Mouse (Mus musculus): ENCODE measurements around the gene Vmn1r89. TPM values are rescaled to one million over a fixed set of nuclear protein-coding genes. Genes with fewer than 3 reads are reported as not detected.

Vmn1r89 gene
- total RNA-seq (2021) = not detected

GRCm38 (mm10) chr7:13212720-13213119 lies at the start of gene Vmn1r89:
TSS of gene Vmn1r89 (plus strand) at chr7:13213020.
- no peak for DNase-seq

DNA sequence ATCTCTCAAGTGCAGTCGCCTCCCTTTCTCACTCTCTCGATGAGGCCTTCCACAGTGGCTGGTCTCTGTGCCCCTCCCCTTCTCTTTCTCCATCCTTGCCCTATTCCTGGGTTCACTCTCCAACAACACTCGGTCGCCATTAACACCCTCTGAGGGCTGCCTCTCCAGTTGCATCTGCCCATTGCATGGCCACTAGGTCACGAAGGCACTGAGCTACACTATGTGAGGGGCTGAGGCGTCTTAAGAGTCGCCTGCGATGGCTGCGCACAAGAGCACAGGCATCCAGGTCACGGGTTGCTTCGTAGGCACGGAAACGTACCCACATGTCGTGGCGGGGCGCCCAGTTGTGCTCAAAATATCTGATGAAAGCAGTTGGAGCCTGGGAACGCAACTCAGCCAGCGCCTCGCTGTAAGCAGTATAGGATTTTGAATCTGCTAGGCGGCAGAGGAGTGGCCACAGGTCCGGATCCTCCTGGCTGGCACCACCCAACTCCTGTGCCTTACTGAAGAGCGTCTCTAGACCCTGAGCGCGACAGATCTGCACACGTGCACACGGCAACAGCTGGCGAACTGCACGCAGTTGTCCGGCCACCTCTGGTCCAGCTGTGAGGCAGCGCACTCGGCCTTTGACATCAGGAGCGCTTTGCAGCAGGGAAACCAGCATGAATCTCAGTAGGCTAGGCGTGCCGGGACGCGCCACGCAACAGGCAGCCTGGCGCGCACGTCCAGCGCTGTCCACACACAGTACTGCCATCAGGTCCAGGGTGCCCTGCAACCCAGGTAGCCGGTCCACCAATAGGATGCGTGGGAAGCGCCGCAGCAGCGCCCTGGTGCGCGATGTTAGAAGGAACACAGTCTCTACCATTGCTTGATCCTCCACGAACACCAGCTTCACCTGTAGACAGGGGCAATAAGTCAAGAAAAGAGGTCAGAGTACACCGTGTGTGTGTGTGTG lies 48.2 kb downstream of the Vmn1r89 start:
- peak; percentile 19 for DNase-seq

GRCm38 (mm10) chr7:13263851-13264250 lies 51.0 kb downstream of the Vmn1r89 start:
- DNase-seq = no peak

DNA sequence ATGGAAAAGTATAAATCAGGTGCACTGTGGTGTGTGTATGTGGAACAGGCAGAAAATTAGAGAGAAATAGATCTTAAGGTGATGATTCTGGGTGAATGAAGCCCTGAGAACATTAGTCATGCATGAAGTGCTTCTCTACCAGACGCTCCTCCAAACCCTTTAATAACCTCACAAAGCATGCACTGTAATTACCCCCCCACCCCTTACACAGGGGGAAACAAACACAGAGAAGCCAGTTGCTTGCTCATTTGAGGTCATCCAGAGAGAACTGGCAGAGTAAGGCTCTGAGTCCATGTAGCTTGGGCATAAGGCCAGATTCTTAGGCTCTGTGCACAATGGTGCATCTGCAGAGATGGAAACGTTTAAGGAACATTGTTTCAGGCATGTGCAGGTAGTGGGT lies 51.6 kb downstream of the Vmn1r89 start:
- no peak for DNase-seq

DNA sequence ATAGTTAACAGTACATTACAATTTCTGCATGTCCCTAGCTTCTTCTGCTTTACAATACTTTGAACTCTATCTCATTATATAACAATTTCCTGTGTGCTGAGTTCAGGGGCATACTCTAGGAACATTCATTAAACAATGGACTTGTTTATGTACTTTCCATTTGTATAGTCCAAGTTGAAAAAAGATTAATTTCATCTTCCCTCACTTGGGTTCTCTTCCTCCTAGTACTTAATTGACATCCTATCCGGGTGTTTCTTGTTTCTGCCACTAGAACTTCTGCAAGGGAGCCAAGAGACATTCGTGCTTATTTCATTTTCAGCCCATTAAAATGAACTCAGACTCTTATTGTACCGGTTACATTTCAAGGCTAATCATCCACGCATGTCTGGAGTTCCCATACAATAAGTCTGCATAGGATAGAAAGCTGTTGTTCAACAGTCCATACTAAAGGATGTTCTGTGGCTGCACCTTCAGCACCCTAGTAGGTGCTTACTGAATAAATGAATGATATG lies 56.0 kb downstream of the Vmn1r89 start:
- DNase-seq = no peak

GRCm38 (mm10) chr7:13269394-13269793 lies 56.6 kb downstream of the Vmn1r89 start:
- no peak for DNase-seq

Other genes with a start within 250 kb of the Vmn1r89 start
- gene Zfp324, start 247.2 kb upstream of the Vmn1r89 start, total RNA-seq (2021) = 1 to 10 TPM; 4.9 to 5.4 TPM
- gene Zfp446, start 235.2 kb upstream of the Vmn1r89 start, total RNA-seq (2021) = 1 to 10 TPM; 3.3 to 4.3 TPM
- gene Slc27a5, start 214.8 kb upstream of the Vmn1r89 start, total RNA-seq (2021) = not detected
- 100 to 1,000 TPM; 240 to 249 TPM for gene Trim28, start 213.9 kb upstream of the Vmn1r89 start, total RNA-seq (2021)
- gene Zbtb45, start 203.0 kb upstream of the Vmn1r89 start, total RNA-seq (2021) = 10 to 100 TPM; 11.0 to 12.1 TPM
- gene Chmp2a, start 178.2 kb upstream of the Vmn1r89 start, total RNA-seq (2021) = 100 to 1,000 TPM; 114 to 129 TPM
- gene Ube2m, start 174.7 kb upstream of the Vmn1r89 start, total RNA-seq (2021) = 100 to 1,000 TPM; 193 to 202 TPM
- 1 to 10 TPM; 1.2 TPM for gene Mzf1, start 158.3 kb upstream of the Vmn1r89 start, total RNA-seq (2021)
- gene Vmn1r85, start 117.8 kb upstream of the Vmn1r89 start, total RNA-seq (2021) = not detected
- gene Vmn1r86, start 93.1 kb upstream of the Vmn1r89 start, total RNA-seq (2021) = not detected
- not detected for gene Vmn1r87, start 72.9 kb upstream of the Vmn1r89 start, total RNA-seq (2021)
- under 1 TPM; 0.07 to 0.12 TPM for gene Vmn1r88, start 53.5 kb upstream of the Vmn1r89 start, total RNA-seq (2021)
- 10 to 100 TPM; 44.3 to 45.5 TPM for gene Lig1, start 64.3 kb downstream of the Vmn1r89 start, total RNA-seq (2021)
- gene Zswim9, start 65.7 kb downstream of the Vmn1r89 start, total RNA-seq (2021) = 1 to 10 TPM; 5.8 to 6.5 TPM
- gene Pla2g4c, start 111.6 kb downstream of the Vmn1r89 start, total RNA-seq (2021) = under 1 TPM; 0.27 to 0.43 TPM
- gene Cabp5, start 185.1 kb downstream of the Vmn1r89 start, total RNA-seq (2021) = under 1 TPM in 1 of 2 experiments, not detected in 1; 0.47 TPM
- not detected for gene Bsph1, start 237.8 kb downstream of the Vmn1r89 start, total RNA-seq (2021)